Mouse (Mus musculus) CH12.LX (cell line): ENCODE data around the gene Sptbn4. TPM values are rescaled to one million over a fixed set of nuclear protein-coding genes. Genes with fewer than 3 reads are reported as not detected.

Experiments used
- DNase-seq: peaks from one replicate; pipeline ENCODE4 v3.0.0-alpha.2; 2013; ENCODE audit errors: extremely low read depth
- H3K27ac ChIP-seq: 2 replicates; pipeline ENCODE4 v1.5.1; 2012; ENCODE audit warnings: low read depth, mild to moderate bottlenecking, control low read depth, moderate library complexity; ENCODE audit not compliant: insufficient read depth
- H3K27me3 ChIP-seq: replicated peaks from 2 replicates; pipeline ENCODE3; 2012; ENCODE audit warnings: inconsistent platforms
- H3K36me3 ChIP-seq, 2 experiments: replicated peaks in 1 of 2; 2 replicates each; pipeline versions ENCODE3 to v1.6.1; 2012; ENCODE audit warnings: inconsistent platforms in 1 of 2, low read length in 1 of 2, mild to moderate bottlenecking in 1 of 2, mixed read lengths in 1 of 2, moderate library complexity in 1 of 2; ENCODE audit not compliant: control insufficient read depth in 1 of 2, insufficient read depth in 1 of 2
- H3K4me1 ChIP-seq, 2 experiments: 2 replicates each; pipeline ENCODE4 v1.6.1; 2012; ENCODE audit warnings: inconsistent platforms in 1 of 2, moderate library complexity in 1 of 2; ENCODE audit not compliant: insufficient read depth in 2 of 2, control insufficient read depth in 1 of 2
- H3K4me2 ChIP-seq: 2 replicates; pipeline ENCODE4 v1.6.1; 2012; ENCODE audit warnings: low read depth, mild to moderate bottlenecking, control low read depth; ENCODE audit not compliant: poor library complexity, insufficient read depth, severe bottlenecking
- H3K4me3 ChIP-seq, 3 experiments: fragments of 150-350 bp in 1 of 3; sonication (generic) in 1 of 3; replicated peaks in 1 of 3; 2 replicates each; pipeline versions ENCODE3 to v1.5.1; 2011 to 2012; ENCODE audit warnings: low read depth in 2 of 3, low read length in 2 of 3, mild to moderate bottlenecking in 2 of 3, moderate library complexity in 2 of 3, control low read depth in 1 of 3, improper control_type of control experiment in 1 of 3, inconsistent platforms in 1 of 3, mixed read lengths in 1 of 3; ENCODE audit not compliant: poor library complexity in 1 of 3
- H3K79me2 ChIP-seq: replicated peaks from 2 replicates; pipeline ENCODE4 v1.6.1; 2012; ENCODE audit warnings: mild to moderate bottlenecking, moderate library complexity; ENCODE audit not compliant: control insufficient read depth, poor library complexity, insufficient read depth, severe bottlenecking; ENCODE audit errors: extremely low read depth
- H3K9ac ChIP-seq: 2 replicates; pipeline ENCODE4 v1.6.1; 2012; ENCODE audit warnings: low read depth, mild to moderate bottlenecking, control low read depth, moderate library complexity; ENCODE audit not compliant: insufficient read depth
- H3K9me3 ChIP-seq: replicated peaks from 2 replicates; pipeline ENCODE3; 2012; ENCODE audit warnings: low read length, inconsistent platforms, mixed read lengths
- CHD1 ChIP-seq: IDR thresholded peaks from 2 replicates; pipeline ENCODE4 v1.6.1; 2012; ENCODE audit warnings: low read depth, low read length, improper control_type of control experiment, inconsistent platforms
- CHD2 ChIP-seq: IDR thresholded peaks from 2 replicates; pipeline ENCODE4 v1.6.1; 2011; ENCODE audit warnings: low read length, improper control_type of control experiment
- CTCF ChIP-seq, 2 experiments: IDR thresholded peaks in 1 of 2; conservative IDR thresholded peaks in 1 of 2; 2 replicates each; pipeline ENCODE4 v1.5.1; 2011 to 2012; ENCODE audit warnings: low read depth in 2 of 2, low read length in 2 of 2, improper control_type of control experiment in 1 of 2, inconsistent platforms in 1 of 2, mild to moderate bottlenecking in 1 of 2, moderate library complexity in 1 of 2
- E2F4 ChIP-seq: IDR thresholded peaks from 2 replicates; pipeline ENCODE4 v1.6.1; 2011; ENCODE audit warnings: low read depth, low read length, improper control_type of control experiment; ENCODE audit not compliant: insufficient replicate concordance
- ELF1 ChIP-seq: IDR thresholded peaks from 2 replicates; pipeline ENCODE4 v1.6.1; 2014; ENCODE audit warnings: low read depth, mild to moderate bottlenecking, inconsistent platforms, low read length, improper control_type of control experiment
- EP300 ChIP-seq: IDR thresholded peaks from 2 replicates; pipeline ENCODE4 v1.6.1; 2011; ENCODE audit warnings: low read length, improper control_type of control experiment
- GABPA ChIP-seq: IDR thresholded peaks from 2 replicates; pipeline ENCODE4 v1.6.1; 2012; ENCODE audit warnings: low read depth, low read length, improper control_type of control experiment, inconsistent platforms; ENCODE audit not compliant: insufficient replicate concordance
- HCFC1 ChIP-seq: IDR thresholded peaks from 2 replicates; pipeline ENCODE4 v1.6.1; 2012; ENCODE audit warnings: low read depth, mild to moderate bottlenecking, inconsistent platforms, low read length, improper control_type of control experiment
- IRF4 ChIP-seq: IDR thresholded peaks from 2 replicates; pipeline ENCODE4 v1.6.1; 2014; ENCODE audit warnings: low read depth, mild to moderate bottlenecking, inconsistent platforms, low read length, improper control_type of control experiment
- JUND ChIP-seq: conservative IDR thresholded peaks from 2 replicates; pipeline ENCODE4 v1.6.1; 2011; ENCODE audit warnings: low read depth, low read length, improper control_type of control experiment
- KAT2A ChIP-seq: IDR thresholded peaks from 2 replicates; pipeline ENCODE4 v1.6.1; 2012; ENCODE audit warnings: low read length, improper control_type of control experiment, inconsistent platforms; ENCODE audit not compliant: insufficient replicate concordance
- MEF2A ChIP-seq: IDR thresholded peaks from 2 replicates; pipeline ENCODE4 v1.6.1; 2014; ENCODE audit warnings: low read depth, mild to moderate bottlenecking, inconsistent platforms, low read length, improper control_type of control experiment, borderline replicate concordance
- MYC ChIP-seq: IDR thresholded peaks from 2 replicates; pipeline ENCODE4 v1.6.1; 2011; ENCODE audit warnings: low read depth, mild to moderate bottlenecking, improper control_type of control experiment, low read length
- NELFE ChIP-seq: IDR thresholded peaks from 2 replicates; pipeline ENCODE4 v1.6.1; 2011; ENCODE audit warnings: low read depth, low read length, improper control_type of control experiment
- NRF1 ChIP-seq: IDR thresholded peaks from 2 replicates; pipeline ENCODE4 v1.6.1; 2014; ENCODE audit warnings: low read depth, mild to moderate bottlenecking, inconsistent platforms, low read length, improper control_type of control experiment, moderate library complexity
- RCOR1 ChIP-seq: conservative IDR thresholded peaks from 2 replicates; pipeline ENCODE4 v1.6.1; 2012; ENCODE audit warnings: low read depth, mild to moderate bottlenecking, inconsistent platforms, low read length, improper control_type of control experiment
- SMC3 ChIP-seq: IDR thresholded peaks from 2 replicates; pipeline ENCODE4 v1.6.1; 2011; ENCODE audit warnings: low read depth, low read length, improper control_type of control experiment
- TCF12 ChIP-seq: IDR thresholded peaks from 2 replicates; pipeline ENCODE4 v1.6.1; 2014; ENCODE audit warnings: low read depth, mild to moderate bottlenecking, inconsistent platforms, low read length, improper control_type of control experiment
- UBTF ChIP-seq: IDR thresholded peaks from 2 replicates; pipeline ENCODE4 v1.6.1; 2012; ENCODE audit warnings: low read depth, mild to moderate bottlenecking, inconsistent platforms, low read length, improper control_type of control experiment, moderate library complexity
- USF1 ChIP-seq: IDR thresholded peaks from 2 replicates; pipeline ENCODE4 v1.6.1; 2014; ENCODE audit warnings: low read depth, mild to moderate bottlenecking, inconsistent platforms, low read length, improper control_type of control experiment
- ZC3H11A ChIP-seq: IDR thresholded peaks from 2 replicates; pipeline ENCODE4 v1.6.1; 2012; ENCODE audit warnings: low read depth, mild to moderate bottlenecking, inconsistent platforms, low read length, improper control_type of control experiment
- ZKSCAN1 ChIP-seq: IDR thresholded peaks from 2 replicates; pipeline ENCODE4 v1.6.1; 2012; ENCODE audit warnings: low read depth, inconsistent platforms, low read length, improper control_type of control experiment, borderline replicate concordance
- ZNF384 ChIP-seq: IDR thresholded peaks from 2 replicates; pipeline ENCODE4 v1.6.1; 2012; ENCODE audit warnings: low read depth, low read length, improper control_type of control experiment, inconsistent platforms
- dilution Hi-C: fragments of 300-500 bp; cut with MboI; formaldehyde crosslinking; loops from 2 replicates; pipeline ENCODE4 v1.14.3; 2020; ENCODE audit warnings: low sequenced_read_pairs; ENCODE audit not compliant: extremely low pct_unique_long_range_greater_than_20kb, extremely low pct_ligation_motif_present
- in situ Hi-C: fragments of 300-500 bp; cut with MboI; formaldehyde crosslinking; loops from 3 replicates; pipeline ENCODE4 v1.14.3; 2019; ENCODE audit warnings: low sequenced_read_pairs, low pct_ligation_motif_present, low pct_unique_long_range_greater_than_20kb, mixed read lengths
- polyA plus RNA-seq: library from polyadenylated mRNA; unstranded; fragments of >175 nt; gene quantifications from 2 replicates; pipeline ENCODE4 v1.2.1, GENCODE M21; 2012; ENCODE audit warnings: low read depth; ENCODE audit not compliant: insufficient read length
- total RNA-seq, 2 experiments: library from RNA; depleted of rRNA; stranded (reverse); fragments of 300-350 nt in 1 of 2; fragments of >200 nt in 1 of 2; gene quantifications; 2 replicates each; pipeline ENCODE4 v1.2.3; 2012 to 2014

The Sptbn4 gene
- total and polyA plus RNA-seq, 3 experiments, result 0.21 to 0.38 (median 0.24) TPM

GRCm38 (mm10) chr7:27354783-27355182, 92.7 kb downstream of the Sptbn4 start:
- Histone ChIP-seq H3K4me2 (peak overlapping the region; percentile 94; the same call in 1 of the 2 replicates), H3K36me3 (peaks cover 25 to 39% of the 10 kb centered on the region in 2 experiments), H3K4me1 (peaks cover 2 to 21% of the 10 kb centered on the region in 2 experiments; a peak in 3 of 4 replicates), H3K27me3 (no peaks in the 10 kb centered on the region), H3K27ac (no peak overlapping the region), H3K4me3 (peak overlapping the region in 1 of 3 experiments; percentile 65)
- DNase-seq, result no peak
- dilution Hi-C loops, result no loop called here
- TF ChIP-seq ZC3H11A (no peak), TCF12 (no peak), ZNF384 (no peak), NELFE (no peak), RCOR1 (no peak), CTCF (conservative IDR thresholded peaks at IDR 0.05 in 1 of 2, IDR thresholded peaks at IDR 0.05 in 1 of 2; ENCODE audit: low read depth in 2 of 2, low read length in 2 of 2) (no peak), CHD1 (no peak), MEF2A (no peak), GABPA (no peak), EP300 (no peak), USF1 (no peak), SMC3 (no peak), IRF4 (no peak), E2F4 (no peak), MYC (no peak), ELF1 (no peak), KAT2A (no peak), UBTF (no peak), CHD2 (no peak), JUND (no peak)
- TF ChIP-seq, all 38 proteins: peak for 0
- H3K79me2 ChIP-seq, result peaks cover 4% of the 10 kb centered on the region; the same call in 1 of the 2 replicates
- in situ Hi-C loops, result no loop called here
- H3K9me3 ChIP-seq, result peaks cover 2% of the 10 kb centered on the region
- H3K9ac ChIP-seq, result no peak overlapping the region; the same call in 1 of the 2 replicates

- peaks cover 29 to 45% of the 10 kb centered on the region in 2 experiments for H3K36me3 ChIP-seq
- no peaks in the 10 kb centered on the region for H3K27me3 ChIP-seq
- H3K9me3 ChIP-seq, result no peaks in the 10 kb centered on the region
- H3K4me1 ChIP-seq, result peaks cover 2 to 18% of the 10 kb centered on the region in 2 experiments; a peak in 3 of 4 replicates
- no peak overlapping the region for H3K9ac ChIP-seq
- TF ChIP-seq MYC (no peak), ZKSCAN1 (no peak), KAT2A (peak; percentile 80; the same call in 1 of the 2 replicates), ZC3H11A (no peak), HCFC1 (peak; percentile 91), ELF1 (peak; percentile 50; the same call in 1 of the 2 replicates), GABPA (no peak; the same call in 1 of the 2 replicates), IRF4 (no peak), NRF1 (no peak)
- H3K27ac ChIP-seq, result no peak overlapping the region
- no peak for DNase-seq
- dilution Hi-C loops, result no loop called here
- H3K4me2 ChIP-seq, result no peak overlapping the region
- in situ Hi-C loops, result no loop called here
- H3K79me2 ChIP-seq, result peaks cover 4% of the 10 kb centered on the region; the same call in 1 of the 2 replicates
- no peak overlapping the region for H3K4me3 ChIP-seq
These were observed 93.3 kb downstream of the Sptbn4 start for GRCm38 (mm10) chr7:27354144-27354543.
